In the genomic region with DNA sequence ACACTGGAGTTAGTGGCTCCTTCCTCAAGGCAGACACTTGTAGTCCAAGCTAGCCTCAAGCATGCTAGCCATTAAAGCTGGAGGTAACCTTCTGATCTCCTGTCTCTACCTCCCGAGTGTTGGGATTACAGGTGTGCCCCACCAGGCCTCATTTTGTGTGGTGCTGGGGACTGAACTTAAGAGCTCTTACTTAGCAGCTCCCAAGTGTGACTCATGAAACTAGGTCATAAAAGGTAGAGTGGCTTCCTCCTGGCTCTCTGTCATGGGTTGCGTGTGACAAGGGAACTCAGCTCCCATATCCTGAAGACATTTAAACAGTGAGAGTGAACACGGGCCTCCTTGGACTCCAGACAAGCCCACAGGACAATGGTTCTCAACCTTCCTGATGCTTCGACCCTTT, we compare ENCODE assay signal across 16 mouse cellular contexts. TPM values are rescaled to one million over a fixed set of nuclear protein-coding genes. Genes with fewer than 3 reads are reported as not detected.
"Had no signal": no experiment of that assay in that cellular context is flagged by ENCODE, and none has a peak within 500 bp of the region (broad histone marks: within the 10 kb centered on the region; RNA-seq: fewer than 3 reads in every experiment).

No protein-coding gene starts in this region.

- H3K4me3 ChIP-seq: kidney, embryonic 15.5 days; limb, embryonic 12.5 days; limb, embryonic 15.5 days; midbrain, embryonic 10.5 days; midbrain, embryonic 13.5 days; myocyte; neural tube, embryonic 13.5 days had no signal

- H3K27me3 ChIP-seq: kidney, embryonic 15.5 days; limb, embryonic 12.5 days; limb, embryonic 15.5 days; midbrain, embryonic 13.5 days; neural tube, embryonic 13.5 days had no signal

- H3K27ac ChIP-seq: kidney, embryonic 15.5 days; limb, embryonic 12.5 days; limb, embryonic 15.5 days; liver, embryonic 14.5 days; macrophage; midbrain, embryonic 10.5 days; midbrain, embryonic 13.5 days; neural tube, embryonic 13.5 days had no signal

- DNase-seq: left cerebral cortex, postnatal 4 days; liver, postnatal 0 days; lung, embryonic 14.5 days; thymus, postnatal 25 days had no signal

- H3K4me1 ChIP-seq: kidney, embryonic 15.5 days; limb, embryonic 12.5 days; limb, embryonic 15.5 days; midbrain, embryonic 10.5 days; midbrain, embryonic 13.5 days; neural tube, embryonic 13.5 days had no signal

- ATAC-seq: lung, postnatal 0 days; midbrain, embryonic 13.5 days; midbrain, embryonic 16.5 days had no signal

- H3K9me3 ChIP-seq: kidney, embryonic 15.5 days; limb, embryonic 12.5 days; limb, embryonic 15.5 days; midbrain, embryonic 10.5 days; midbrain, embryonic 13.5 days; neural tube, embryonic 13.5 days had no signal

- H3K9ac ChIP-seq: kidney, embryonic 15.5 days; limb, embryonic 12.5 days; limb, embryonic 15.5 days; liver, embryonic 14.5 days; liver, postnatal 0 days; lung, embryonic 14.5 days; midbrain, embryonic 13.5 days; neural tube, embryonic 13.5 days had no signal

- H3K4me2 ChIP-seq: kidney, embryonic 15.5 days; limb, embryonic 12.5 days; limb, embryonic 15.5 days; liver, embryonic 11.5 days; lung, embryonic 14.5 days; midbrain, embryonic 13.5 days; neural tube, embryonic 13.5 days had no signal

RNA-seq across cellular contexts. Expression of a gene that starts 26.4 kb away (rescaled TPM):
- polyA plus RNA-seq: macrophage had no signal
